Mouse (Mus musculus) MEL (cell line): Measurements from ENCODE around the gene Prpf40a.

Source experiments
- CTCF ChIP-seq, 3 experiments: IDR thresholded peaks in 2 of 3; conservative IDR thresholded peaks in 1 of 3; 2 replicates each; pipeline ENCODE4 v1.5.1; 2011 to 2012; ENCODE audit warnings: low read length in 3 of 3, low read depth in 2 of 3, mild to moderate bottlenecking in 2 of 3, improper control_type of control experiment in 1 of 3, inconsistent platforms in 1 of 3, mixed read lengths in 1 of 3, moderate library complexity in 1 of 3; ENCODE audit not compliant: control insufficient read depth in 1 of 3, insufficient read depth in 1 of 3, poor library complexity in 1 of 3, severe bottlenecking in 1 of 3
- E2F4 ChIP-seq: IDR thresholded peaks from 2 replicates; pipeline ENCODE4 v1.6.1; 2011; ENCODE audit warnings: low read depth, low read length, improper control_type of control experiment, borderline replicate concordance
- MXI1 ChIP-seq: IDR thresholded peaks from 2 replicates; pipeline ENCODE4 v1.6.1; 2011; ENCODE audit warnings: mild to moderate bottlenecking, low read depth, low read length, improper control_type of control experiment
- POLR2A ChIP-seq, 2 experiments: IDR thresholded peaks; 2 replicates each; pipeline ENCODE4 v1.6.1; 2011 to 2012; ENCODE audit warnings: low read length in 2 of 2, mild to moderate bottlenecking in 2 of 2, control low read depth in 1 of 2, improper control_type of control experiment in 1 of 2, low read depth in 1 of 2, moderate library complexity in 1 of 2; ENCODE audit not compliant: control insufficient read depth in 1 of 2, insufficient read depth in 1 of 2, poor library complexity in 1 of 2
- USF1 ChIP-seq: IDR thresholded peaks from 2 replicates; pipeline ENCODE4 v1.6.1; 2014; ENCODE audit warnings: low read depth, mild to moderate bottlenecking, inconsistent platforms, low read length, improper control_type of control experiment, moderate library complexity

GRCm38 (mm10) chr2:53106056-53106455, 85.0 kb downstream of the Prpf40a start:
- no peak for TF ChIP-seq CTCF (IDR thresholded peaks at IDR 0.05 in 2 of 3, conservative IDR thresholded peaks at IDR 0.05 in 1 of 3; ENCODE audit: control insufficient read depth in 1 of 3, insufficient read depth in 1 of 3, low read depth in 2 of 3, low read length in 3 of 3, poor library complexity in 1 of 3, severe bottlenecking in 1 of 3)
- TF ChIP-seq POLR2A (IDR thresholded peaks at IDR 0.05; ENCODE audit: control insufficient read depth in 1 of 2, insufficient read depth in 1 of 2, low read depth in 1 of 2, low read length in 2 of 2, poor library complexity in 1 of 2), result no peak
- TF ChIP-seq MXI1, result no peak
- no peak for TF ChIP-seq USF1
- no peak for TF ChIP-seq E2F4
